Mouse (Mus musculus): ENCODE results near the gene Clic4.

Gene Clic4

DNA sequence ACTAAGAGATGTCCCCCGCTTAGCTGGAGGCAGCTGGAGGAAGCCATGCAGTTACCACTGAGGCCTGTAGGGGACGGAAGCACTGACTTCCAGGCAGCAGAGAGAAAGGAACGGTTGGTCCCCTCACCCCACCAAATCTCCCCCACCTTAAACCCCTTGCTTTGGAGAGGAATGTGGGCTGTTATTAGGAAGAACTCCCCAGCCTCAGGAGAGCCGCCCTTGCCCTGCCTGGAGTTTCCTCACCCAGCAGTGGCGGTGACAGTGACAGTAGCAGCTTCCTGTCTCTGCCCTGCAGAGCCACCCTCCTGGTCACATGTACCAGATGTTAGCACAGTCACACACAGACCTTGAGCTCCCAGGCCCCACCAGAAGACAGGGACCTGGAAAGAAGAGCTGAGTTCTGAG lies 93.5 kb downstream of the Clic4 start:
- peak; percentile 76 to 78 for DNase-seq

DNA sequence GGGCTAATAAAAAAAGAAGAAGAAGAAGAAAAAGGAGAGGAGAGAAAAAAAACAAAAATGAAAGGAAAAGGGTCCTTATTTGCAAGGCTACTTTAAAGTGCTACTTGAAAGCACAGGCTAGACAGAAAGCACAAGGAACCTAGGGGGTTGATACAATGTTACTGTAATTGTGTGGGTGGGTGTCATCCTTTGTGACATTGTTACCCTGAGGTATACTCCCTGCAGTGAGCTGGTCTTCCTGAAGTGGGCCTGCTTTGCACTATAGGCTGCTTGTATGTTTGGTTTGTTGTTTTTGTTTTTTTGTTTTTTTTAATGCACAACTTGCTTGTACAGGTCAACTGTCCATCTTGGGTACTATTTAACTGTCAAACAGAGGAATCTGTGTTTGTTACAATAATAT lies 95.0 kb downstream of the Clic4 start:
- DNase-seq: no peak

DNA sequence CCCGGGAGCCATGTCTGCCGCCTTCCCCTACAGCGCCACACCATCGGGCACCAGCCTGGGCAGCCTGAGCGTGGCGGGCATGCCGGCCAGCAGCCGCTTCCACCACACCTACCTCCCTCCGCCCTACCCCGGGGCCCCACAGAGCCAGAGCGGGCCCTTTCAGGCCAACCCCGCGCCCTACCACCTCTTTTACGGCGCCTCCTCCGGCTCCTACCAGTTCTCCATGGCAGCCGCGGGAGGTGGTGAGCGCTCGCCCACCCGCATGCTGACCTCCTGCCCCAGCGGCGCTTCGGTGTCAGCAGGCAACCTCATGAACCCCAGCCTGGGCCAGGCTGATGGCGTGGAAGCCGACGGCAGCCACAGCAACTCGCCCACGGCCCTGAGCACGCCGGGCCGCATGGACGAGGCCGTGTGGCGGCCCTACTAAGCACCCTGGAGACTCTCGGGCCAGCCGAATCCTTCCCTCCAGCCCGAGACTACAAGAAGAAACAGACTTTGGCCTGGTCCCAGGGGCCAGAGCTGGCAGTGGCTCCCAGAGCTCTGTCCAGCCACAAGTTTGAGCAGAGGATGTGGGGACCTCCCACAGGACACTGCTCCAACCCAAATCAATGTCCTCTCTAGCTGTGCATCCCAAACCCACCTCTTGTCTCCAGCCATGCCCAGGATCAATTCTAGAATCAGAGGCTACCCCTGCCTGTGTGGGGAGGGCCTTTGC lies 97.1 kb downstream of the Clic4 start:
- no peak for DNase-seq

DNA sequence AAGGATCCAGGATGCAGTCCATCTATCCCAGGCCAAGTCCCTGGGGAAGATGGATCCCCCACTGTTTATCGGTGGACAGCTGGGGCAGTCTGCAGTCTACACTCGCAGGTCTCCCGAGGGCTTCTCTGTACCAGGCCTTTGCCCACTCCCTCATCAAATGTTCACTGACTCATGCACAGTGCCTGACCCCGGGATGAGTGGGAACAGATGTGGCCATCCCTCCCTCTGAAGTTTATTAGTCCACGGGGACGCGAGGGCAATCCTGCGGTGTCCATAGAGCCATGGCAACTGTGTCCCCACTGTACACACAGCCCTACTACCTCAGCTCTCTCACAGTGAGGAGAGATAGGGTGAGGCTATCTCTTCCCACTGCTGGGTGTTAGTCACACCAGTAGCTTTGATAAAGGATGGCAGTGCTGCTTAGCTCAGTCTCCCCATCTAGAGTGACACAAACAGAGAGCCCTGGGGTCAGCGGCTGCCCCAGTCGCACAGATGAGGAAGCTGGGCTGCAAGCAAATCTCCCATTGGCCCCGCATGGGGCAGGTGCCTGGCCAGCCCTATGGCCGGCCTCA lies 101.2 kb downstream of the Clic4 start:
- no peak for DNase-seq

DNA sequence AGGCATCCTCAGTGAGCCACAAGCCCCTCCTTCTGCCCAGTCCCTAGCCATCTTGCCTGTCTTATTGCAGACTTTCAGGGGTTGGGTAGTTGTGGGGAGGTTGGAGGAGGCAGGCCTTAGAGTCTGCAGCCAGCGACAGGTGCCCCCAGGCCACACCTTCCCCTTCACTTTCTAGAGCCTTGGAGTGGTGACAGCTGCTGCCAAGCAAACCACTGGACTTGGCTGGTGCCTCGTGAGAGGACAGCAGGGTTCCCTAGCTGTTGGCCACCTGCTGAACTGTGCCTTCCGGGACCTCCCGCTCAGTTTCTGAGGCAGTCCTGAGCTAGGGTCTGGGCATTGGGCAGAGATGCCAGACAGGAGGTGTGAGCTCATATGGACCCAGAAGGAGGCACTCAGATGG lies 103.1 kb downstream of the Clic4 start:
- DNase-seq: no peak

DNA sequence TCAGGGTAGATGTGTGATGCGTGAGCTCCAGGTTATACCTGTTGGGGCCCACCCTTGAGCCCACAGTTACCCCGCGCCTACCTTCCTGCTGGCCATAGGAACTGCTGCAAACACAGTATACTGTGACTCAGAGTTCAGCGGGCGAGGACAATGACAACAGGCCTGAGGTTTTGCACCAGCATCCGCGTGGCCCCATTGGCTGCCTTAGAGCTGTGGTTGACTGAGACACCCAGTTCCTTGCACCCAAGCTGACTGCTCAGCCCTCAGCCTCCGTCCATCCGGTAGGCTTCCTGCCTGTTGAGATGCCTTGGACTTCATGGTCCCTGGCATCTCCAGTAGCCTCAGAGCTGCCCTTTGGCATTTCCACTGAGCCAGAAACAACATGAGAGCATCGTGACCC lies 103.5 kb downstream of the Clic4 start:
- no peak for DNase-seq

DNA sequence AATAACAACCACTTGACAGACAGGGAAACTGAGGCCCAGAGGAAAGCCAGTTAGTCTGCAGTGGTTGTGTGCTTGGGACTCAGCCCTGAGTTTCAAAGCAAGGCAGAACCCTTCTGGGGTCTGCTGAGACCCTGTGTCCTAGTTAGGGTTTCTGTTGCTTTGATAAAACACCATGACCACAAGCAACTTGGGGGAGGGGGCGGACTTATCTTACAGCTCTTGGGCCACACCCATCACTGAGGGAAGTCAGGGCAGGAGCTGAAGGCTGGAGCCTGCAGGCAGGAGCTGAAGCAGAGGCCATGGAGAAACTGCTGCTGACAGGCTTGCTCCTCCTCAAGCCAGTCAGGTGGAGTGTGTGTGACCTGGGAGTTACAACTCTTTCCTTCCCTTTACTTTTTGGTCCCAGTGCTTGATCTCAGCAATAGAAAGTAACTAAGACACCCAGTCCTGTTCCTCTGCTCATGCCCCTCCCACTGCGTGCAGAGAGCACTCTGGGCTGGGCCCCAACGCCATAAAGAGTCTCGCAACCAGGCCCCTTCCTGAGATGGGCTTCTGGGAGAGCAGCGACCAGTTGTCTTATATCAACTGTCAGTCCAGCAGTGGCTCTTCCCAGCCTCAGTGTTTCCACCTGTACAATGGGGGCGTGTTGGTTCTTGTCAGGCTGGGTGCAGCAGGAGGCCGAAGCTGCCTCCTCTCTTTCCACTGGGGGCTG lies 104.6 kb downstream of the Clic4 start:
- DNase-seq: no peak

DNA sequence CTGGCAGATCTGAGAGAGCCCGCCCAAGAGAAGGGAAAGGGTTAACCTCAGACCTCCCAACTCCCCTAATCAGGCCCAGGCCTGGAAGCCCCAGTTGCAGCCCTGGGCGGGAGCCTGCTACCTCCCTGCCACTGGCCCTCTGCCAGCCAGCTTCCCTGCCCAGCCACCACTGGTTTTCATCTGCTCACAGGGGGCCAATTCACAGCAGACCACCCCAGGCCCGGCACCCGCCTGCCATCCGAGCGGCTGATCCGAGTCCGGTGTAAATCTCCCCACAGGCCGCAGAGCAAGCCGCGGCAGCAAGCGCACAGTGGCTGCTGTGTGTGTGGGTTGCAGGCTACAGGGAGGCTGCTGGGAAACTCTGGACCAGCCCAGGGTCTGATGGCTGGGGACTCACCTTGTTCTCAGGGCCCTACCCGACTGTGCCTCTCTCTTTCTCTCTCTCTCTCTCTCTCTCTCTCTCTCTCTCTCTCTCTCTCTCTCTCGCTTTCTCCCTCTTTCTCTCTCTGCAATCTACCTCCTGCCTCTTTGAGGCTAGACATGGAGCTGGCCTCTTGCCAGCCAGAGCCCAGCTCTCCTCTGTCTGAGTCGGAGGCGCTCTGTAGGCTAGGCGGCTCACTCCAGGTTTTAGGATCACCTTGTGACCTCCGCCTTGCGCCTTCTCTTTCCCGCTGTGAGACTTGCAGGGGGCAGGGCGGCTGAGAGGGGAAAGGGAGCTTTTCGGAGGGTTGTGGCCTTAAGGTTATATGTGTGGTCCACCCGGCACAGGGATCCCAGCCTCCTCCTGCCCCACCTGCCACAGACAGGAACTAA lies 106.0 kb downstream of the Clic4 start:
- no peak for DNase-seq

DNA sequence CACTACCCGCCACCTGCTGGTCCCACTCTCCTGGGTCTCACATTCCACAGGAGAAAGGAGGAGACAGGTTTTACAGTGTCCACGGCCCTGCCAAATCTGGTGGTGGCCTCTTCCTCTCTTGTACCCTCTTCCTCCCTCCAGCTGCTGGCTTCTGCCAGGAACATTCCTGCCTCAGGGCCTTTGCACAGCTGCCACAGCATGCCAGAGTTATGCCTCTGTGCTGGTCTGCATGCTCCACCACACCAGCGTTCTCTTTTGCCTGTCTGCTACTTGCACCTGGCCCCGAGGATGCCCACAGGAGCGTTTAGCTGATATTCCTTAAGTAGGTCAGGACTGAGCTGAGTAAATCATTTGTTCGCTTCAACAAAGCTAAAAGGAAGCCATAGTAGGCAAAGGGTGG lies 106.9 kb downstream of the Clic4 start:
- DNase-seq: no peak
